Mouse (Mus musculus): Measurements from ENCODE around the gene Smyd2.

The Smyd2 gene

GRCm38 (mm10) chr1:189872050-189872449, 50.1 kb downstream of the Smyd2 start:
- DNase-seq (ENCODE audit: low spot score in 2 of 2) = no peak

DNA sequence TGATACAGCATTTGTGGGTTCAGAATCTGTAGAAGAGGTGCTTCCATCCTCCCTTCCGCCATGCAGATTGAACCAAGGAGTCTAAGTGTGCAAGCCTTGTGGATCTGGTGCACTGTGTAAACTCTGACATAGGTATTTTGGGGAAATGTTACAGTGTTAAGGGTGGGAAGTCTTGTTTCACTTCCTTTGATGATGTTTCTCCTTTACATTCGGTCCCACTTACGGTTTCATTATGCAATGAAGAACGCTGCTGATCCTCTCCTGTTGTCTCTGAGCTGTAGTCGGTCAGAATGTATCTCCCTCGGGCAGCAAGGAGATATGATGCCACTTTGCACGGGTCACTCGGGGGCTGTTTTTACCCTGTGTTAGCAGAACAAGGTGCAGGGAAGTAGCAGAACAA, 50.5 kb downstream of the Smyd2 start:
- DNase-seq (ENCODE audit: low spot score in 2 of 2) = no peak

- no peak for DNase-seq (ENCODE audit: low spot score in 2 of 2)
Measured at GRCm38 (mm10) chr1:189870539-189870938, 51.6 kb downstream of the Smyd2 start.

DNA sequence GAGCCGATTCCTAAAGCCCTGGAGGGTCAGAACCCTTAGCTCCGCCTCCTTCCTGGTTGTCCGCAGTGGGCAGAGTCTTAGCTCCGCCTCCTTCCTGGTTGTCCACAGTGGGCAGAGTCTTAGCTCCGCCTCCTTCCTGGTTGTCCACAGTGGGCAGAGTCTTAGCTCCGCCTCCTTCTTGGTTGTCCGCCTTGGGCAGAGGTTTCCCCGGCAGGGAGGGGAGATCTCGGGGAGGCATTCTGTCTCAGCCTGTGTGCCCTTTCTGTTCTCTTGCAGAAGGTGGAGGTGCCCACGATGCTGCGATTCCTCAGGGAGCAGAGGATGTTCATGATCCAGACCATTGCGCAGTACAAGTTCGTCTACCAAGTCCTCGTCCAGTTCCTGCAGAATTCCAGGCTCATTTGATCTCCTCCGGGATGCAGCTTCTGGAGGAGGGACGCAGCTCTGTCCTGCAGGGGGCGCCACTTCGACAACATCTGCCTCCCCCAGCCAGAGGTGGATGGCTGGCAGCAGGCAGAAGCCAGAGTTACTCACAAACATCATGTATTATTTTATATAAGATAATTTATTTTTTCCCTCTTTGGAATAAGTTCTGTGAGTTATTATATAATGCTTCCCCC, 52.4 kb downstream of the Smyd2 start:
- DNase-seq (ENCODE audit: low spot score in 2 of 2) = no peak

GRCm38 (mm10) chr1:189868036-189868435, 54.1 kb downstream of the Smyd2 start:
- DNase-seq (ENCODE audit: low spot score in 2 of 2) = no peak

DNA sequence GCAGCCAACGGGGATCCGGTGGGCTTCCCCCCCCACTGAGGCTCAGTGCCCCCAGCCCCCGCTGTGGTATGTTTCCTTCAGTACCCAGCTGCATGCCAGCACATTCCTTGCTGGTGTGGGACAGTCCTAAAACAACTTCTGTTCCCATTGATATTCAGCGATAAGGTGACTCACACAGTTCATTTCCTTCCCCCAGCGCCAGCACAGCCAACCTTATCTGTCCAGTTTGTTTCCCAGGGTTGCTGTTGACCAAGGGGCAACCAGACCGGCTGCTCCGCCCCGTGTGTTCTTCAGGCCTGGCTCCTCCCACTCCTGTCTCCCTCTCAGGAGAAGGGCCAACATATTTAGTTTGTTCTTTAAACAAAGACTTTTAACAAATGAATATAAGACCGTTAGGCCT, 54.7 kb downstream of the Smyd2 start:
- no peak for DNase-seq (ENCODE audit: low spot score in 2 of 2)

GRCm38 (mm10) chr1:189867034-189867433, 55.1 kb downstream of the Smyd2 start:
- no peak for DNase-seq (ENCODE audit: low spot score in 2 of 2)

GRCm38 (mm10) chr1:189866621-189867020, 55.5 kb downstream of the Smyd2 start:
- DNase-seq (ENCODE audit: low spot score in 2 of 2) = no peak

GRCm38 (mm10) chr1:189864846-189865560, 57.2 kb downstream of the Smyd2 start:
- DNase-seq (ENCODE audit: low spot score in 2 of 2) = no peak

- DNase-seq (ENCODE audit: low spot score in 2 of 2) = no peak
Measured at GRCm38 (mm10) chr1:189864301-189864700, 57.9 kb downstream of the Smyd2 start.

GRCm38 (mm10) chr1:189863727-189864126, 58.4 kb downstream of the Smyd2 start:
- no peak for DNase-seq (ENCODE audit: low spot score in 2 of 2)

DNA sequence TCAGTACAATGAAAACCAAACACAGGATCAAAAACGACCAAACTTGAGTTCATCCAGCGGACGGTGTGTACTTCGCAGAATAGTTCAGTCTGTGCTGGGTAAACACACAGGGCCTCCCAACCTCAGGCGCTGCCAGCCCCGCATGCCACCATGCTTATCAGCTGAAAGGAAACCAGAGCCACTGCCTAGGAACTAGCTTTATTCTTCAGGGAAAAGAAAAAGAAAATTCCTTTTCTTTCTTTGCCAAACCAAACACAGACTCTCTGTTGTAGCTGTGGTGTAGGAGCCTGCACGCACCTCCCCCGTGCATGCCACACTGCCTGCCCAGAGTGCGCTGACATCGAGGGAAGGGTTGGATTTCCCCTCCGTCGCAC, 61.2 kb downstream of the Smyd2 start:
- DNase-seq (ENCODE audit: low spot score in 2 of 2) = no peak

- no peak for DNase-seq (ENCODE audit: low spot score in 2 of 2)
Measured at GRCm38 (mm10) chr1:189860112-189860941, 61.8 kb downstream of the Smyd2 start.

DNA sequence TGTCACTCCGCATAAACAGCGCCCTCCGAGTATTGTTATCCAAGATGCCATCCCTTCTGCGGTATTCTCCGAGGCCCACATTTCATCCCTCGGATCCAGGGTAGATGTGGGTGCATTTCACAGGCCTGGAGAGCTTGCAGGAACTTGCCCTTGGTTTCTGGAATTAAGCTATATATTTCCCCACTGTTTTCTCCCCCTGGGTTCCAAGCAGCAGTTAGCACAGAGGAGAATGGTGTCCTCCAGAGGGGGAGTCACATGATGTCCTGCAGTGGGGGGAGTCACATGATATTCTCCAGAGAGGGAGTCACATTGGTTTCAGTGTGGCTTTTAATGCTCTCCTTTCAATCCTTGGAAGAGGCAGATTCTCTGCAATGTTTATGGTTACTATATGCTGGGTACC, 63.8 kb downstream of the Smyd2 start:
- no peak for DNase-seq (ENCODE audit: low spot score in 2 of 2)

DNA sequence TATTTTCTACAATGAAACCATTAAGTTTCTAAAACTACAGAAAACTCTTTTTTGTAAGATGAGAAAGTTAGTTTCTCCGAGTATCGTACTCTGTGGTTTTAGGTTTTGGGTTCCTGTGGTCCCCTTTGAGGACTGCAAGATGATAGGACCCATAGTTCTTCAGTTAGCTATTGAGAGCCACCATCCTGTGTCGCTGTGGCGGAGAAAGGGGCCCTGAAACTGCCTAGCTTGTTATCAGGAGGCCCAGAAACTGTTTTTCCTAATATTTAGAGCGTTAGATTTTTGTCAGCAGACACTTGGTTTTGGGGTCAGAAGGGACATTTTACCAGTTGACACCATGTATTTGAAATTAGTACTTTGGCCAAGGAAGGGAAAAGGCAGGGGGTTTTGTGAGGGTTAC, 66.4 kb downstream of the Smyd2 start:
- DNase-seq (ENCODE audit: low spot score in 2 of 2) = no peak

DNA sequence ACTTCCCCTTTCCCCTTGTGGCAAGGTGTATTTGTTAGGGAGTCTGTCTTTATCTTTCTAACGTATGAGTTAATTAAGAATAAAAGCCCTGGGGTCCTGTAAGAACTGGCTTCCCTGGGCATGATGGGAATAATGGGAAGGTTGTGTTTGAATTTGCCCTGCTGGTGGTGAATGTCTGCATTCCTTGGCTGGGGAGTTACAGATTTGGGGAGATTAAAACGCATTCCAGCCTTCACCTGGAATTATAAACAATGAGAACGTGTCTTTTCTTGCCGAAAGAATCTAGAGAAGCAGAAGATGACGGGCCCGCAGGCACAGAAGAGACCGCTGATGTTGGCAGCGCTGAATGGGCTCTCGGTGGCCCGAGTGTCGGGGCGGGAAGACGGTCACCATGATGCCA, 67.5 kb downstream of the Smyd2 start:
- DNase-seq (ENCODE audit: low spot score in 2 of 2) = no peak

DNA sequence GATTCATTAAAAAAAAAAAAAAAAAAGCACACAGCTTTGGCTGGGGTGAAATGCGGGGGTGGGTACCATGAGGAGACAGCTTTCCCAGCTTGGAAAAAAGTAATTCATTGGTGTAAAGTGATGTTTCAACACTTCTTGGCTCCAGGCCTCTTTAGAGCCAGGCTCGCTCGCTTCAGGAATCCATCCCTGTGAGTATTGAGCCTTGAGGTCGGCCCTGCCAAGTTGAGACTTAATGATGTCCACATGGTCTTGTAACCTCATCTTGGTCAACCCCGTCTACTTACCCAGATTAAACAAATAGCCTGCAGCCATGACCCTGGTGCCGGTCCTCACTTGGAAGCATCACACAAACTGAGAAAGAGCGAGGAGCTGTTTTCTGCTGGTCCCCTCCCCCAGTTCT, 69.7 kb downstream of the Smyd2 start:
- DNase-seq (ENCODE audit: low spot score in 2 of 2) = no peak

DNA sequence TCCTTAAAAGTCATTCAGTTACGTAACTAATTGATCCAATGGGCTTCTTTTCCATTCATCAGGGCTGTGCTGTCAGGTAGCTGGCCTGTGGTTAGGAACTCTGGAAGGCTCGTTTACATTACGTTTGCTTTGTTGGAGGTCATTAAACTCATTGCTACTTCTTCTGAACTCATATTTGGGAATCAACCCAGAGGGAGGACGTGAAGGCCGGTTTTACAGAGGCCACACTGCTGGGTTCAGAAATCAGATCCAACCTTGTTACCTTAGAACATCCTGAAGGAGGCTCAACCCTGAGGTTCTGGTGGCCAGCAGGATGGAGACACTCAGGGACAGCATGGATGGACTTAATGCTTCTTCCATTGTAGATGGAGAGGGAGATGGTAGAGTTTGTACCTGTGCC, 70.1 kb downstream of the Smyd2 start:
- DNase-seq (ENCODE audit: low spot score in 2 of 2) = no peak

DNA sequence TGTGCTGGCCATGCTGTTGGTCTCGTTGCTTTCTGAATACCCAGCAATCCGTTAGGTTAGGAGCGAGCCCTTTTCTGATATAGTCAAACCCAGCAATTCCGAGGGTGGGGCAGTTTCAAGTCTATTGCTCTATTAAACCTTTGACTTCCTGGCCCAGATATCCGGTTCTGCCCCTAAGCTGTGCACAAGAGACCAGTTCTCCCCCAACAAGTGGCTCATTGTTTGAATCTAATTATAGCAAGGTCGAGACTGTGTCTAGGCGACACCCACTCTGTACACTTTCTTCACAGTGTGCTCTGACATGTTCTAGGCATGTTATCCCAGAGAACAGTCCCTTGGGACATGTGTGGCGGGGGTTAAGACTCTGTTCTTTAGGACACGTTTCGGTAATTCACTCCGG, 72.6 kb downstream of the Smyd2 start:
- no peak for DNase-seq (ENCODE audit: low spot score in 2 of 2)

- DNase-seq (ENCODE audit: low spot score in 2 of 2) = no peak
Measured at GRCm38 (mm10) chr1:189846319-189846718, 75.8 kb downstream of the Smyd2 start.

DNA sequence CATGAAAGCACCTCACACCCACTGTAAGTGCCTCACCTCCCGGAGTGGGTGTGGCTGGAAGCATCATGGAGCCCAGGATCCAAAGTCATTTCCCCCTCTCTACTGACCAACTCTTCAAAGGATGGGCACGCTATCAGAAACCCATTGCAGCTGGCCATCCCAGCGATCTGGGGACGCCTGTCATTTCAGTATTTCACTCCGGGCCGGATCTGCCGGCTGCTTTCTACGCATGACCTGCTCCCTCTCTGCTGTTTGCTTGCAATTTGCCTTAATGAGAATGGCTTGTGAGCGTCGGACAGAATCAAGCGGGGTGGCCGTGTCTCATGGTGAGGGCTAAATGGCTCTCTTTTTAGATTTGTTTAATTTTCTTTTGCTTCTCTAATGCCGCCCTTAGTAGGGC, 88.0 kb downstream of the Smyd2 start:
- DNase-seq (ENCODE audit: low spot score in 2 of 2) = no peak

GRCm38 (mm10) chr1:189833351-189833750, 88.8 kb downstream of the Smyd2 start:
- DNase-seq (ENCODE audit: low spot score in 2 of 2) = no peak

- DNase-seq (ENCODE audit: low spot score in 2 of 2) = no peak
Measured at GRCm38 (mm10) chr1:189830797-189831232, 91.3 kb downstream of the Smyd2 start.
